Mouse (Mus musculus) intestine, postnatal 0 days (tissue): Measurements from ENCODE around the gene Gabra3. TPM values are rescaled to one million over a fixed set of nuclear protein-coding genes. Genes with fewer than 3 reads are reported as not detected.

ENCODE experiments used
- ATAC-seq: fragments of 200-750 bp; cut with Nextera tagmentation; 2 replicates; pipeline ENCODE4 v1.8.0; 2017; ENCODE audit warnings: mild to moderate bottlenecking, moderate TSS enrichment, moderate library complexity
- H3K27ac ChIP-seq: fragments of 300-500 bp; sonication (generic); 2 replicates; pipeline ENCODE4 v1.5.1; 2014; ENCODE audit warnings: mild to moderate bottlenecking, low read depth, low read length, moderate library complexity
- H3K27me3 ChIP-seq: fragments of 300-500 bp; sonication (generic); replicated peaks from 2 replicates; pipeline ENCODE4 v1.6.1; 2014; ENCODE audit warnings: low read length, mixed read lengths; ENCODE audit not compliant: control insufficient read depth, insufficient read depth
- H3K36me3 ChIP-seq: fragments of 300-500 bp; sonication (generic); 2 replicates; pipeline ENCODE4 v1.6.1; 2014; ENCODE audit warnings: mild to moderate bottlenecking, moderate library complexity; ENCODE audit not compliant: control insufficient read depth, insufficient read depth
- H3K4me1 ChIP-seq: fragments of 300-500 bp; sonication (generic); replicated peaks from 2 replicates; pipeline ENCODE4 v1.6.1; 2014; ENCODE audit warnings: antibody characterized with exemption, low read length, mixed read lengths; ENCODE audit not compliant: control insufficient read depth, insufficient read depth
- H3K4me2 ChIP-seq: fragments of 300-500 bp; sonication (generic); replicated peaks from 2 replicates; pipeline ENCODE4 v1.6.1; 2014; ENCODE audit warnings: low read depth, mild to moderate bottlenecking, moderate library complexity
- H3K4me3 ChIP-seq: fragments of 300-500 bp; sonication (generic); 2 replicates; pipeline ENCODE4 v1.5.1; 2014; ENCODE audit warnings: low read depth, low read length
- H3K9ac ChIP-seq: fragments of 300-500 bp; sonication (generic); 2 replicates; pipeline ENCODE4 v1.6.1; 2014; ENCODE audit warnings: mild to moderate bottlenecking, low read depth, low read length
- H3K9me3 ChIP-seq: fragments of 300-500 bp; sonication (generic); 2 replicates; pipeline ENCODE4 v1.6.1; 2016; ENCODE audit warnings: mixed run types; ENCODE audit not compliant: control insufficient read depth
- CTCF ChIP-seq: sonication (generic); IDR thresholded peaks from 2 replicates; pipeline ENCODE4 v1.5.1; 2016; ENCODE audit warnings: low read depth, mild to moderate bottlenecking, control low read depth, antibody characterized with exemption, moderate library complexity
- whole genome bisulfite sequencing: fragments of 180-500 bp; shearing (Covaris S2); extraction: QIAGEN DNeasy Blood & Tissue Kit; methylation state at CpG from one replicate; pipeline ENCODE4 v1.1.7; 2014; 5-methylcytosine and 5-hydroxymethylcytosine counted together
- microRNA counts: library from miRNA; unstranded; fragments of <30 nt; microRNA quantifications from one replicate; lab custom pipeline; 2016
- microRNA-seq: library from miRNA; unstranded; fragments of <30 nt; microRNA quantifications from one replicate; pipeline ENCODE4, GENCODE M21; 2016
- polyA plus RNA-seq: library from polyadenylated mRNA; unstranded; fragments of >200 nt; fragmentation: Nextera tagmentation; extraction: Ambion mirVana; gene quantifications from 2 replicates; pipeline ENCODE4 v1.2.1, GENCODE M21; 2015

Gene Gabra3
- polyA plus RNA-seq, 1 experiment from 2014 or later: 1.3 TPM

DNA sequence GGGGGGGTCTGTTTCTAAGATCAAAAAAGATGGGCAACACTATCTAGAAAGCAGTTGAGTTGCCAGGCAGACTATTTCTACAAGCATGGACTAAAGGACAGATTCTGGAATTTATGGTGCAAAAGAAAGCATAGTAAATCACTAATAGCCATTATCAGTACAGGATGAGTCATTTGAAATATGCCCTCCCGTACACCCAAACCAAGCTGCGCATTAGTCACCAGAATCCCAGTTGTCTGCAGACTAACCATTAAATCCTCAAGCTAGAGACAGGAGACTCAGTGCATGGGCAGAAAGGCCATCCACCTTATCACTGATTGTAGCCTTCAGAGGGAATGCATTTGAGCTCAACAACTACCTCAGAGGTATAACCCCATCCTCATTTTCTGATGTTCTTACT, 166.8 kb downstream of the Gabra3 start:
- WGBS: 54% methylated on average over 2 of the region's 2 CpGs
- H3K36me3 ChIP-seq: no peaks in the 10 kb centered on the region
- no peak overlapping the region for H3K4me2 ChIP-seq
- TF ChIP-seq CTCF: no peak
- no peaks in the 10 kb centered on the region for H3K9me3 ChIP-seq
- ATAC-seq: no peak
- H3K4me3 ChIP-seq: no peak overlapping the region
- H3K4me1 ChIP-seq: no peaks in the 10 kb centered on the region
- no peak overlapping the region for H3K27ac ChIP-seq
- H3K27me3 ChIP-seq: no peaks in the 10 kb centered on the region
- H3K9ac ChIP-seq: no peak overlapping the region

DNA sequence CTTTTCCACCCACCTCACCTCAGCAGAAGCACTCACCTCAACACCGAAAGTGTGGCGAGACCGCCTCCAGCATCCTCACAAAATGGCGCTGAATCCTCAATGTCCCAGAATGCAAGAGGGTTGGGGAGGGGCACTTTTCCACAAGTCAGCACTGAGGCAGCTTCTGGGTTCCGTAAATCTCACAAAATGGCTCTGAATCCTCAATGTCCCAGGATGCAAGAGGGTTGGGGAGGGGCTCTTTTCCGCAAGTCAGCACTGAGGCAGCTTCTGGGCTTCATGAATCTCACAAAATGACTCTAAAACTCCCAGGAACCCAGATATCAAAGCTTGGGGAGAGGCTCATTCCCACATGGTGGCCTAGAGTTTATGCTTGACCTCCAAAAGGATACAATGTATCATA, 269.9 kb downstream of the Gabra3 start, which contains the start of gene Magea10:
Gene Magea10 (minus strand): TSS at position 101 of the 400 bp plus-strand sequence.
- no peaks in the 10 kb centered on the region for H3K9me3 ChIP-seq
- H3K9ac ChIP-seq: no peak within 1 kb of the TSS
- H3K4me2 ChIP-seq: no peak within 1 kb of the TSS
- no peak within 1 kb of the TSS for H3K27ac ChIP-seq
- TF ChIP-seq CTCF: no peak
- H3K27me3 ChIP-seq: no peaks in the 10 kb centered on the region
- H3K4me3 ChIP-seq: no peak within 1 kb of the TSS
- ATAC-seq: no peak
- 87% methylated on average over 6 of the region's 6 CpGs for WGBS
- no peaks in the 10 kb centered on the region for H3K36me3 ChIP-seq
- H3K4me1 ChIP-seq: no peaks in the 10 kb centered on the region

MicroRNA genes within 50 kb of the gene (microRNA counts, 519-probe panel; counts per million panel counts)
- microRNA mmu-miR-105 (lab: Ali Mortazavi, UCI) (not detected), microRNA mmu-miR-767 (lab: Ali Mortazavi, UCI) (not detected)

Small RNAs within 50 kb of the gene (microRNA-seq; reads per million reads assigned to microRNA genes)
- gene Mir105: not detected
- gene Mir767: not detected

Other genes starting within 250 kb of the Gabra3 start
- gene Gabrq, start 168.3 kb upstream of the Gabra3 start, polyA plus RNA-seq: 0.03 TPM in 1 of 2 replicates, not detected in the other